Mouse (Mus musculus) embryonic facial prominence, embryonic 14.5 days (tissue): Measurements from ENCODE around the gene Map3k4. TPM values are rescaled to one million over a fixed set of nuclear protein-coding genes. Genes with fewer than 3 reads are reported as not detected.

Experiments
- ATAC-seq: fragments of 200-750 bp; cut with Nextera tagmentation; 2 replicates; pipeline ENCODE4 v1.8.0; 2017; ENCODE audit warnings: low read depth, moderate number of reproducible peaks, moderate TSS enrichment
- DNase-seq: peaks from one replicate; pipeline ENCODE4 v3.0.0-alpha.2; 2015; ENCODE audit warnings: low spot score
- H3K27ac ChIP-seq: fragments of 300-500 bp; sonication (generic); replicated peaks from 2 replicates; pipeline ENCODE4 v1.5.1; 2014; ENCODE audit warnings: low read depth, mild to moderate bottlenecking, low read length, moderate library complexity
- H3K27me3 ChIP-seq: fragments of 300-500 bp; sonication (generic); replicated peaks from 2 replicates; pipeline ENCODE4 v1.6.1; 2014; ENCODE audit warnings: low read length; ENCODE audit not compliant: control insufficient read depth, insufficient read depth
- H3K36me3 ChIP-seq: fragments of 300-500 bp; sonication (generic); 2 replicates; pipeline ENCODE4 v1.6.1; 2014; ENCODE audit warnings: low read length, mixed read lengths; ENCODE audit not compliant: control insufficient read depth, insufficient read depth
- H3K4me1 ChIP-seq: fragments of 300-500 bp; sonication (generic); 2 replicates; pipeline ENCODE4 v1.6.1; 2014; ENCODE audit warnings: antibody characterized with exemption, low read length; ENCODE audit not compliant: control insufficient read depth, insufficient read depth
- H3K4me2 ChIP-seq: fragments of 300-500 bp; sonication (generic); 2 replicates; pipeline ENCODE4 v1.6.1; 2014; ENCODE audit warnings: low read depth, mild to moderate bottlenecking, low read length, moderate library complexity, mixed read lengths
- H3K4me3 ChIP-seq: fragments of 300-500 bp; sonication (generic); 2 replicates; pipeline ENCODE4 v1.5.1; 2014; ENCODE audit warnings: low read depth, mild to moderate bottlenecking, low read length
- H3K9ac ChIP-seq: fragments of 300-500 bp; sonication (generic); 2 replicates; pipeline ENCODE4 v1.6.1; 2014; ENCODE audit warnings: low read depth, mild to moderate bottlenecking, low read length, moderate library complexity, mixed read lengths
- H3K9me3 ChIP-seq: fragments of 300-500 bp; sonication (generic); 2 replicates; pipeline ENCODE4 v1.6.1; 2016; ENCODE audit warnings: low read length; ENCODE audit not compliant: control insufficient read depth
- WGBS: fragments of 180-500 bp; shearing (Covaris S2); extraction: QIAGEN DNeasy Blood & Tissue Kit; methylation state at CpG from one replicate; pipeline ENCODE4 v1.1.7; 2014; 5-methylcytosine and 5-hydroxymethylcytosine counted together
- polyA plus RNA-seq: library from polyadenylated mRNA; unstranded; fragments of >200 nt; fragmentation: Nextera tagmentation; extraction: Ambion mirVana; gene quantifications from 2 replicates; pipeline ENCODE4 v1.2.1, GENCODE M21; 2014

The Map3k4 gene
- polyA plus RNA-seq, 1 experiment from 2014 or later: 34.2 TPM

- H3K4me2 ChIP-seq: peak overlapping the region; percentile 1; the same call in 1 of the 2 replicates
- H3K36me3 ChIP-seq: no peaks in the 10 kb centered on the region
- WGBS: 80% methylated on average over 13 of the region's 13 CpGs
- H3K9me3 ChIP-seq: no peaks in the 10 kb centered on the region
- peaks cover 12% of the 10 kb centered on the region; the same call in 1 of the 2 replicates for H3K4me1 ChIP-seq
- no peak for ATAC-seq
- no peak overlapping the region for H3K4me3 ChIP-seq
- peak; percentile 6 for DNase-seq
- no peaks in the 10 kb centered on the region for H3K27me3 ChIP-seq
- H3K9ac ChIP-seq: no peak overlapping the region
- no peak overlapping the region for H3K27ac ChIP-seq
Observed at GRCm38 (mm10) chr17:12316251-12316650, 2.3 kb downstream of the Map3k4 start.

GRCm38 (mm10) chr17:12312248-12312647 is 6.3 kb downstream of the Map3k4 start:
- Histone ChIP-seq H3K36me3 (no peaks in the 10 kb centered on the region), H3K9me3 (no peaks in the 10 kb centered on the region), H3K4me2 (no peak overlapping the region), H3K4me3 (no peak overlapping the region), H3K4me1 (peaks cover 15% of the 10 kb centered on the region; the same call in 1 of the 2 replicates), H3K27ac (no peak overlapping the region), H3K9ac (no peak overlapping the region), H3K27me3 (no peaks in the 10 kb centered on the region)
- DNase-seq: no peak
- ATAC-seq: no peak
- WGBS: 90% methylated on average over 6 of the region's 6 CpGs

GRCm38 (mm10) chr17:12309493-12309892 is 9.1 kb downstream of the Map3k4 start:
- H3K36me3 ChIP-seq: no peaks in the 10 kb centered on the region
- no peak overlapping the region for H3K9ac ChIP-seq
- DNase-seq (no peak), ATAC-seq (no peak)
- no peaks in the 10 kb centered on the region for H3K27me3 ChIP-seq
- H3K4me2 ChIP-seq: no peak overlapping the region
- peaks cover 6% of the 10 kb centered on the region; the same call in 1 of the 2 replicates for H3K4me1 ChIP-seq
- H3K27ac ChIP-seq: no peak overlapping the region
- WGBS: 91% methylated on average over 9 of the region's 9 CpGs
- H3K9me3 ChIP-seq: no peaks in the 10 kb centered on the region
- H3K4me3 ChIP-seq: no peak overlapping the region

DNA sequence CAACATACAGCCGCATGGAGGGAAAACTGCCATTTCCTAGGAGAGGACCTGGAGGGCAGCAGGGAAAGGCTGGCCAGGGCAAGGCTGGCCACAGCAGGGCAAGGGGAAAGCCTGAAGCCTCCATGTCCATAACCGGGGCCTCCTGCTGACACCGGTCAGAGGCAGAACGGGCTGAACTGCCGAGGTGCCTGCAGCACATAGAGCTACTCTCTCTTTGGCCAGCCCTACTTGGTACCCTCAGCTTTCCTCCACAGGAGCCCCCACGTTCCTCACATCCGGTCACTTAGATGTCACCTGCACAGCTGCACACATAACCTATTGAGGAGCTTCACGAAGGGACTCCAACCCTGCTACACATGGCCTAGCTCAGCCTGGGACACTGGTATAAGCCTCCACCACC is 9.5 kb downstream of the Map3k4 start:
- Histone ChIP-seq H3K4me2 (no peak overlapping the region), H3K4me3 (no peak overlapping the region), H3K27me3 (no peaks in the 10 kb centered on the region), H3K36me3 (no peaks in the 10 kb centered on the region), H3K9ac (no peak overlapping the region), H3K4me1 (peaks cover 4% of the 10 kb centered on the region; the same call in 1 of the 2 replicates), H3K27ac (no peak overlapping the region), H3K9me3 (no peaks in the 10 kb centered on the region)
- DNase-seq (no peak), ATAC-seq (no peak)
- 70% methylated on average over 8 of the region's 8 CpGs for whole genome bisulfite sequencing

- Histone ChIP-seq H3K4me2 (no peak overlapping the region), H3K36me3 (no peaks in the 10 kb centered on the region), H3K27me3 (no peaks in the 10 kb centered on the region), H3K4me3 (no peak overlapping the region), H3K4me1 (0 out of 2 replicates have a peak, but pooled peaks cover 8% of the 10 kb centered on the region), H3K9ac (no peak overlapping the region), H3K27ac (no peak overlapping the region), H3K9me3 (no peaks in the 10 kb centered on the region)
- 70% methylated on average over 20 of the region's 20 CpGs for WGBS
- DNase-seq: peak; percentile 17
- ATAC-seq: peak; percentile 26; the same call in 1 of the 2 replicates
Observed at GRCm38 (mm10) chr17:12307251-12308135, 11.1 kb downstream of the Map3k4 start.

GRCm38 (mm10) chr17:12304658-12305057 is 13.9 kb downstream of the Map3k4 start:
- DNase-seq: no peak

DNA sequence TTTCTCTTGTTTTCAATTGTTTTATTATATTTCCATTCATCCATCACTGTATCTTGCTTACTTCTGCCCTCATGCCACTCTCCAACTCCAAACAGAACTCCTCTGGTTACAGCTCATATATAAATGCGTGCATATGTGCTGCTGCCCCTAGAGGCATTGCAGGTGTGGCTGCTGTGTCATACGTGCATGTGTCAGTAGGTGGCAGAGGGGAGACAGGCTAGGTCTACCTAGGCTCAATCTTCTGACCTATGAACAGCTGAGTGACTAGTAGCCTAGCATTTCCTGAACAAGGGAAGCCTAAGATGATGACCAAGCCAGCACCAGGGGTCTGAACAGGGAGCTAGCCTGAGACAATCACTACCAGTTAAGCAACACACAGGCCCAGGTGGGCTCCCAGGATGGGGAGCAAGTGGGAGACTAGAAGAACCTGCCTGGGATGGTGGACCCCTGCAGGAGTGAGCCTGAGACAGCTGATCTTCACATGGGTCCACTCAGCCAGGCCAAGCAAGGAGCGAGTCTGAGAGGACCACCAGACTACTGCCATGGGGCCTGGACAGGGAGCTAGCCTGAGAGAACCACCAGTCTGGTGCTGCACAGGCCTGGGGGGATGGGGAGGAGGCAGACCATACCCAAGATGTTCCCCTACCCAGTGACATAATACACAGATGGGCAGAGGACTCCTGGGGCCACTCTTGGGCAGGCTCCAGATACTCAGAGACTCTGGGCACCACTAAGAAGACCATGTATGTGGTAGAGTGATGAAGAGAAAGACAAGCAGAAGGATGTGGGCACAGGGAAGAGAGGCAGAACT is 17.5 kb downstream of the Map3k4 start:
- peak; percentile 65; the same call in 1 of the 2 replicates for ATAC-seq
- Histone ChIP-seq H3K9me3 (no peaks in the 10 kb centered on the region), H3K36me3 (no peaks in the 10 kb centered on the region), H3K9ac (no peak overlapping the region), H3K4me1 (peaks cover 9% of the 10 kb centered on the region; the same call in 1 of the 2 replicates), H3K27me3 (no peaks in the 10 kb centered on the region), H3K4me3 (no peak overlapping the region), H3K4me2 (no peak overlapping the region), H3K27ac (no peak overlapping the region)
- DNase-seq: peak; percentile 70
- 43% methylated on average over 3 of the region's 3 CpGs for WGBS

More at GRCm38 (mm10) chr17:12304658-12305057, 13.9 kb downstream of the Map3k4 start:
- no peak for ATAC-seq
- H3K4me3 ChIP-seq: no peak overlapping the region
- H3K36me3 ChIP-seq: no peaks in the 10 kb centered on the region
- H3K27ac ChIP-seq: no peak overlapping the region
- H3K4me2 ChIP-seq: no peak overlapping the region
- 79% methylated on average over 6 of the region's 6 CpGs for WGBS
- no peaks in the 10 kb centered on the region for H3K9me3 ChIP-seq
- no peak overlapping the region for H3K9ac ChIP-seq
- H3K27me3 ChIP-seq: no peaks in the 10 kb centered on the region
- peaks cover 12% of the 10 kb centered on the region; the same call in 1 of the 2 replicates for H3K4me1 ChIP-seq

DNA sequence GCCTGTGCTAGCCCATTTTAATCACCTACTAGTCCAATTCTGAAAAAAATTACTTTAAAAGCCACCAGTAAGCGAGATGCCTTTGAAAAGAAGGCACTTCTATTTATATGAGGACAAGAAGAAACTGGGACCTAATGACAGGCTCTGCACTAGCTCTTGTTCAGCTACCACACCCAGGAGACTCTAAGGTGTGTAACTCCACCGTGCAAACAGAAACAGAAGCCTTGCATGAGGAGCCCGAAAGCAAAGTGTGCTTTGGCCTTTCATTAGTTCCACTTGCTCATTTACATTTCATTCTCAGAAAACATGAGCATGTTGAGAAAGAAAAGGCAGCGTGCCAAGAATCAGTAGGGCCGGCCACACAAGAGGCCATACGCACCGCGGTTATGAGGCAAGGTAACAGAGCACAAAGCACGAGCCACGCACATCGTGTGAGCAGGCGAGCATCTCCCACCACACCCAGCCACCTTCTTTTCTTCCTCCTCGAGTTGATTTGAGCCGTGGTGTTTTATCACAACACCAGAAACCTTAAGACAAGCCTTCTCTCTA is 18.4 kb downstream of the Map3k4 start:
- Histone ChIP-seq H3K27ac (no peak overlapping the region), H3K9ac (no peak overlapping the region), H3K4me2 (no peak overlapping the region), H3K27me3 (no peaks in the 10 kb centered on the region), H3K9me3 (no peaks in the 10 kb centered on the region), H3K36me3 (no peaks in the 10 kb centered on the region), H3K4me3 (no peak overlapping the region), H3K4me1 (peaks cover 9% of the 10 kb centered on the region; the same call in 1 of the 2 replicates)
- WGBS: 56% methylated on average over 14 of the region's 14 CpGs
- ATAC-seq (no peak), DNase-seq (no peak)
